Mouse (Mus musculus) myocyte (in vitro differentiated cells): ENCODE measurements around the gene Fkrp.

Source experiments
- POLR2A ChIP-seq: IDR thresholded peaks from one replicate; pipeline ENCODE4 v1.6.1; 2011; ENCODE audit warnings: low read depth, mild to moderate bottlenecking, control low read depth, moderate library complexity; ENCODE audit not compliant: insufficient read length
- REST ChIP-seq: IDR thresholded peaks from one replicate; pipeline ENCODE4 v1.6.1; 2011; ENCODE audit warnings: mild to moderate bottlenecking, control low read depth, moderate library complexity; ENCODE audit not compliant: insufficient read depth, insufficient read length
- TCF12 ChIP-seq: IDR thresholded peaks from one replicate; pipeline ENCODE4 v1.6.1; 2011; ENCODE audit warnings: mild to moderate bottlenecking, control low read depth; ENCODE audit not compliant: poor library complexity, insufficient read depth, severe bottlenecking

DNA sequence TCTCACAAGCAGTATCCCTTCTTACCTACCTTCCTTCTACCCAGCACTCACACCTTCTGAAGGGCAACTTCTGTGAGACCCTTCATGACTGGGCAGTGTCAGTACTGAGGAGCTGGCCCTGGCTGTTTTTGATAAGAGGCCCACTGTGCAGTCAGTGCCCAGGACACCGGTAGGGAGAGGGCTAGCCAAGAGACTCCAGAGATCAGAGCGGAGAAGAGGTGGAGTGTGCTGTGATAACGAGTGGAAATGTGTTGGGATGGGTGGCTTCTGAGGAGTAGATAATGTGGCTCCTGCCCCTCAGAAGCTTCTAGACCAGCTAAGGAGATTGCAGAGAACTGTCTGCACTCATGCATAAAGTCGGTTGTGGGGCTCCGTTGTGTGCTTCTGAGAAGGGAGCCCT, 3.3 kb upstream of the Fkrp start:
- TF ChIP-seq TCF12 (no peak), POLR2A (no peak), REST (no peak)
